Mouse (Mus musculus) thymus, postnatal 25 days (tissue): ENCODE results near the gene Scg5.

ENCODE experiments used
- DNase-seq: peaks from one replicate; pipeline ENCODE4 v3.0.0; 2022

The Scg5 gene

DNA sequence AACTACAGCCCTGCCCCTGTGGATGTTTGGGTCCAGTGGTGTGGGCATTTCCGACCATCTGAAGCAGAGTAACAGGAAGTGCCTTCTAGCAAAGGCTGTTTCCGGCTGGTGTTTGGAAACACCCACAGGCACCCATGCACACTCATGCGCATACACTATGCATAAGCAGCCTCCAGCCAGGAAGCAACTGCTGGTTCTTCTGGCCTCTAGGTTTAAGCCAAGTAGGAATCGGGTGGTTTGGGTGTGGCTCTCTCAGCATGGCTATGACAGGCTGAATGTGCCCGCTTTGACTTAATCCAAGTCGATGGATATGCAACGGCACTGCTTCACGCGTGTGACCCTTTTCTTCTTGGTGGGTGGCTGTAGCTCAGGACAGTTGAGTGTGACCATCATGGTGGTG lies 79.6 kb downstream of the Scg5 start:
- no peak for DNase-seq

DNA sequence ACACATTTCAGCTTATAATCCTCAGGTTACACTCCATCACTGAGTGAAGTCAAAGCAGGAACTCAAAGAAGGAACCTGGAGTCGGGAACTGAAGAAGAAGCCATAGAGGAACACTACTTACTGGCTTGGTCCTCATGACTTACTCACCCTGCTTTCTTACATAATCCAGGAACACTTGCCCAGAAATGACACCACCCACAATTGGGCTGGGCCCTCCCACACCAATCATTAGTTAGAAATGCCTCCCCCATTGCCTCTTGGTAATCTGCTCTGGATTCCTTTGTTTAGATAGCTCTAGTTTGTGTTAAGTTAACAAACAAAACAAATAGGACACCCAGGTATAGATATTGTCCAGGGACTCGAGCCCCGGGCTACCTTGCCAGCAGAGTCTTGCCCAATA lies 100.3 kb downstream of the Scg5 start:
- no peak for DNase-seq
